Mouse (Mus musculus): ENCODE results near the gene Olfr293. TPM values are rescaled to one million over a fixed set of nuclear protein-coding genes. Genes with fewer than 3 reads are reported as not detected.

Gene Olfr293
- polyA plus RNA-seq (2014; fragmentation: Illumina TruSeq; extraction: RNeasy Lipid Tissue Mini Kit (QIAGEN cat#74804)) = not detected

GRCm38 (mm10) chr7:86648761-86649160, at the start of gene Olfr293:
Gene Olfr293 (plus strand): TSS chr7:86649061.

DNA sequence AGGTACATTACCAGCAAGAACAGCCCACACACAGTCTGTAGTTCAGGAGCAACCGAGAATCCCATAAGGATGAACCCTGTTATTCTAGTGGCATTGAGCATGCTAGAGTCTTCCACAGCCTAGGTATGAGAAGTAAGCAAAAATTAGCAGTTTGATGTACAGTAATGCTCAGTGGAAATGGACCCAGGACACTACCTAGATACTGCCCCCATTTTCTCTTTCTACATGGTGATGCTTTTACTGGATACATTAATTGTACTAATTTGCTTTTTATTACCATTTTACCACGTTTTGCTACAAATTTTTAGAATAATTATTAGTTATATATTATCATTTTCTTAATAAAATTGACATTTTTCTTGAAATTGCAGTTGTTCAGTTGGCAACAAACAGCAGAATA, 32.3 kb upstream of the Olfr293 start, which contains the start of gene Olfr294:
TSS of gene Olfr294 (minus strand) at position 101 of the 400 bp plus-strand sequence.

GRCm38 (mm10) chr7:86688030-86688429, 39.2 kb downstream of the Olfr293 start, which contains the start of gene Olfr292:
Gene Olfr292 (plus strand): TSS chr7:86688330.

Other genes with a start within 250 kb of the Olfr293 start
- not detected for gene Olfr301, start 245.2 kb upstream of the Olfr293 start, polyA plus RNA-seq (2014; fragmentation: Illumina TruSeq; extraction: RNeasy Lipid Tissue Mini Kit (QIAGEN cat#74804))
- gene Olfr299, start 189.1 kb upstream of the Olfr293 start, polyA plus RNA-seq (2014; fragmentation: Illumina TruSeq; extraction: RNeasy Lipid Tissue Mini Kit (QIAGEN cat#74804)) = not detected
- gene Olfr298, start 156.6 kb upstream of the Olfr293 start, polyA plus RNA-seq (2014; fragmentation: Illumina TruSeq; extraction: RNeasy Lipid Tissue Mini Kit (QIAGEN cat#74804)) = not detected
- not detected for gene Olfr297, start 129.1 kb upstream of the Olfr293 start, polyA plus RNA-seq (2014; fragmentation: Illumina TruSeq; extraction: RNeasy Lipid Tissue Mini Kit (QIAGEN cat#74804))
- gene Olfr295, start 65.2 kb upstream of the Olfr293 start, polyA plus RNA-seq (2014; fragmentation: Illumina TruSeq; extraction: RNeasy Lipid Tissue Mini Kit (QIAGEN cat#74804)) = not detected
- gene Olfr294, start 32.4 kb upstream of the Olfr293 start, polyA plus RNA-seq (2014; fragmentation: Illumina TruSeq; extraction: RNeasy Lipid Tissue Mini Kit (QIAGEN cat#74804)) = not detected
- not detected for gene Olfr292, start 39.3 kb downstream of the Olfr293 start, polyA plus RNA-seq (2014; fragmentation: Illumina TruSeq; extraction: RNeasy Lipid Tissue Mini Kit (QIAGEN cat#74804))
- gene Folh1, start 126.9 kb downstream of the Olfr293 start, polyA plus RNA-seq (2014; fragmentation: Illumina TruSeq; extraction: RNeasy Lipid Tissue Mini Kit (QIAGEN cat#74804)) = 5.0 TPM
- gene Vmn2r77, start 146.0 kb downstream of the Olfr293 start, polyA plus RNA-seq (2014; fragmentation: Illumina TruSeq; extraction: RNeasy Lipid Tissue Mini Kit (QIAGEN cat#74804)) = not detected

All from ovary, adult 10 weeks (tissue).